Mouse (Mus musculus): Measurements from ENCODE around the gene 1700014D04Rik. TPM values are rescaled to one million over a fixed set of nuclear protein-coding genes. Genes with fewer than 3 reads are reported as not detected.
A peak's percentile ranks its signal among the peaks of the same experiment; 100 is the strongest.

Gene 1700014D04Rik
- polyA plus RNA-seq, 1 experiment = not detected

GRCm38 (mm10) chr13:59756906-59757305 is 10.4 kb upstream of the 1700014D04Rik start:
- TF ChIP-seq SRF (IDR thresholded peaks at IDR 0.05; ENCODE audit: control insufficient read depth, insufficient read length, low read depth) (no peak), POLR2A (IDR thresholded peaks at IDR 0.05; ENCODE audit: insufficient read length, low read depth) (no peak), MYOD1 (IDR thresholded peaks at IDR 0.05; ENCODE audit: control insufficient read depth in 1 of 3, insufficient read length in 2 of 3, low read depth in 2 of 3) (no peak), TCF3 (IDR thresholded peaks at IDR 0.05; ENCODE audit: insufficient read length, low read depth) (no peak), MAX (IDR thresholded peaks at IDR 0.05; ENCODE audit: low read depth) (no peak), TCF12 (IDR thresholded peaks at IDR 0.05; ENCODE audit: insufficient read depth, poor library complexity, severe bottlenecking) (no peak), POLR2AphosphoS2 (IDR thresholded peaks at IDR 0.05; ENCODE audit: insufficient read length, low read depth) (no peak), REST (IDR thresholded peaks at IDR 0.05; ENCODE audit: insufficient read depth, insufficient read length) (no peak), CEBPB (IDR thresholded peaks at IDR 0.05; ENCODE audit: insufficient read depth, poor library complexity, severe bottlenecking) (no peak), MYOG (IDR thresholded peaks at IDR 0.05; ENCODE audit: control insufficient read depth in 1 of 3, insufficient read depth in 1 of 3, insufficient read length in 2 of 3, low read depth in 2 of 3) (no peak), E2F4 (IDR thresholded peaks at IDR 0.05; ENCODE audit: insufficient read depth) (no peak), USF1 (IDR thresholded peaks at IDR 0.05; ENCODE audit: low read depth) (no peak)
- H3K4me3 ChIP-seq = no peak overlapping the region
- no peak overlapping the region for H3K4me2 ChIP-seq (ENCODE audit: low read depth)
- H3K36me3 ChIP-seq (ENCODE audit: control insufficient read depth, insufficient read depth) = peaks cover 20% of the 10 kb centered on the region
- H3ac ChIP-seq (ENCODE audit: control insufficient read depth, insufficient read length) = no peak overlapping the region
- H3K79me2 ChIP-seq (ENCODE audit: control insufficient read depth, insufficient read depth) = peaks cover under 1% of the 10 kb centered on the region
- no peaks in the 10 kb centered on the region for H3K27me3 ChIP-seq (ENCODE audit: control insufficient read depth, insufficient read depth, insufficient read length)

DNA sequence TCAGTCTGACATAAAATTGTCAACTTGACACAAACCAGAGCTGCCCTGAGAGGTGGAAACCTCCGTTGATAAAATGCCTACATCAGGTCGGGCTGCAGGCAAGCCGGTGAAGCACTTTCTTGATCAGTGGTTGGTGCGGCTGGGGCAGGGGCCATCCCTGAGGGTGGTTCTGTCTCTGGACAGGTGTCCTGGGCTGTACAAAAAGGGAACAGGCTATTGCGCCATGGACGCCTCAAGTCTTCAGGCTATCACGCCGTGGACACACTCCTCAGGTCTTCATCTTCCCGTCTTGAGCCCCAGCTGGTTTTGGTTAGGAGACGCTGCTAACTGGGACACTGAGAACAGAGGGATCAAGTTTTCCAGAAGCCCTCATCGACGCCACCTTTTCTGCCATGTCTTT is 3.8 kb upstream of the 1700014D04Rik start:
- TF ChIP-seq USF1 (IDR thresholded peaks at IDR 0.05; ENCODE audit: low read depth) (no peak), MYOD1 (IDR thresholded peaks at IDR 0.05; ENCODE audit: control insufficient read depth in 1 of 3, insufficient read length in 2 of 3, low read depth in 2 of 3) (no peak), TCF12 (IDR thresholded peaks at IDR 0.05; ENCODE audit: insufficient read depth, poor library complexity, severe bottlenecking) (no peak), MAX (IDR thresholded peaks at IDR 0.05; ENCODE audit: low read depth) (no peak), TCF3 (IDR thresholded peaks at IDR 0.05; ENCODE audit: insufficient read length, low read depth) (no peak), MYOG (IDR thresholded peaks at IDR 0.05; ENCODE audit: control insufficient read depth in 1 of 3, insufficient read depth in 1 of 3, insufficient read length in 2 of 3, low read depth in 2 of 3) (no peak), SRF (IDR thresholded peaks at IDR 0.05; ENCODE audit: control insufficient read depth, insufficient read length, low read depth) (no peak), CEBPB (IDR thresholded peaks at IDR 0.05; ENCODE audit: insufficient read depth, poor library complexity, severe bottlenecking) (no peak), REST (IDR thresholded peaks at IDR 0.05; ENCODE audit: insufficient read depth, insufficient read length) (no peak), POLR2A (IDR thresholded peaks at IDR 0.05; ENCODE audit: insufficient read length, low read depth) (no peak), E2F4 (IDR thresholded peaks at IDR 0.05; ENCODE audit: insufficient read depth) (no peak), POLR2AphosphoS2 (IDR thresholded peaks at IDR 0.05; ENCODE audit: insufficient read length, low read depth) (no peak)
- no peak overlapping the region for H3K4me2 ChIP-seq (ENCODE audit: low read depth)
- H3K4me3 ChIP-seq = no peak overlapping the region
- no peaks in the 10 kb centered on the region for H3K79me2 ChIP-seq (ENCODE audit: control insufficient read depth, insufficient read depth)
- no peaks in the 10 kb centered on the region for H3K27me3 ChIP-seq (ENCODE audit: control insufficient read depth, insufficient read depth, insufficient read length)
- H3K36me3 ChIP-seq (ENCODE audit: control insufficient read depth, insufficient read depth) = no peaks in the 10 kb centered on the region
- no peak overlapping the region for H3ac ChIP-seq (ENCODE audit: control insufficient read depth, insufficient read length)

DNA sequence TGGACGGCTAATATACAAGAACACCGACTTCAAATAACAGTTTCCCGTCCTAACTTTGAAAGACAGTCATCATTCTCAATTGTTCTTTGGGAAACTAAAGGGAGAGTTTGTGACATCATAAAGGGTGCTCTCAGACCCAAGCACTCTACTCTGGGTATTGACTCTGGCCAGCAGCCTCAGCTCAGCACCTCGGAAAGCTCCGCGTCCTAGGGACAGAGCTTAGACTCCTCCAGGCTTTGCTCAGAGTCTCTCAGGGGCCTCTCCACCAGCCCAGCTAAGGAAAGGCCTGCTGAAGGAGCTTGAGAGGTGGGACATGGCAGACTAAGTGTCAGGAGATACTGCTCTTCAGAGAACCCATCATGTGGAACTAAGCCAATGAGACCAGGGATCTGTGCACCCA is 388 bp downstream of the 1700014D04Rik start:
- Histone ChIP-seq H3K79me2 (ENCODE audit: control insufficient read depth, insufficient read depth) (no peaks in the 10 kb centered on the region), H3K4me3 (no peak overlapping the region), H3ac (ENCODE audit: control insufficient read depth, insufficient read length) (no peak overlapping the region), H3K27me3 (ENCODE audit: control insufficient read depth, insufficient read depth, insufficient read length) (no peaks in the 10 kb centered on the region), H3K4me2 (ENCODE audit: low read depth) (no peak overlapping the region), H3K36me3 (ENCODE audit: control insufficient read depth, insufficient read depth) (no peaks in the 10 kb centered on the region)
- TF ChIP-seq TCF12 (IDR thresholded peaks at IDR 0.05; ENCODE audit: insufficient read depth, poor library complexity, severe bottlenecking) = no peak
- TF ChIP-seq REST (IDR thresholded peaks at IDR 0.05; ENCODE audit: insufficient read depth, insufficient read length) = peak; percentile 61
- no peak for TF ChIP-seq USF1 (IDR thresholded peaks at IDR 0.05; ENCODE audit: low read depth)

DNA sequence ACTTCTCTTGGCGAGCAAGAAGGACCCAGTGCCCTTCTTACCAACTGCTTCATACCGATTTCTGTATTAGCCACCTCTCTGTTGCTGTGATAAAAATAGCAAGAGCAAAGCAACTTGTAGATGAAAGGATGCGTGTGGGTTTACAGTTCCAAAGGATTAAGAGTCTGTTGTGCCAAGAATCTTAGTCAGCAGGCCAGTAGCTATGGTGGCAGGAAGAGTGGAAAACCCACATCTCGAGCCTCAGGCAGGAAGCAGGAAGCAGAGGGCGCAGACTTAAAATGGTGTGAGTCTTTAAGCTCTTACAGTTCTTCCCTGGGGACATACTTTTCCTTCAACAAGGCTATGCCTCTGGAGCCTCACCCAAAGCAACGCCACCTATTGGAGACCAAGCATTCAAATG is 1.1 kb downstream of the 1700014D04Rik start:
- Histone ChIP-seq H3K4me3 (no peak overlapping the region), H3ac (ENCODE audit: control insufficient read depth, insufficient read length) (no peak overlapping the region), H3K79me2 (ENCODE audit: control insufficient read depth, insufficient read depth) (no peaks in the 10 kb centered on the region), H3K36me3 (ENCODE audit: control insufficient read depth, insufficient read depth) (no peaks in the 10 kb centered on the region), H3K27me3 (ENCODE audit: control insufficient read depth, insufficient read depth, insufficient read length) (no peaks in the 10 kb centered on the region), H3K4me2 (ENCODE audit: low read depth) (no peak overlapping the region)
- TF ChIP-seq POLR2AphosphoS2 (IDR thresholded peaks at IDR 0.05; ENCODE audit: insufficient read length, low read depth) = no peak
- TF ChIP-seq MAX (IDR thresholded peaks at IDR 0.05; ENCODE audit: low read depth) = no peak
- TF ChIP-seq REST (IDR thresholded peaks at IDR 0.05; ENCODE audit: insufficient read depth, insufficient read length) = no peak
- TF ChIP-seq TCF12 (IDR thresholded peaks at IDR 0.05; ENCODE audit: insufficient read depth, poor library complexity, severe bottlenecking) = no peak
- TF ChIP-seq TCF3 (IDR thresholded peaks at IDR 0.05; ENCODE audit: insufficient read length, low read depth) = no peak
- TF ChIP-seq SRF (IDR thresholded peaks at IDR 0.05; ENCODE audit: control insufficient read depth, insufficient read length, low read depth) = no peak

GRCm38 (mm10) chr13:59741697-59742096 is 4.9 kb downstream of the 1700014D04Rik start:
- TF ChIP-seq MAX (IDR thresholded peaks at IDR 0.05; ENCODE audit: low read depth) (no peak), TCF3 (IDR thresholded peaks at IDR 0.05; ENCODE audit: insufficient read length, low read depth) (no peak), POLR2AphosphoS2 (IDR thresholded peaks at IDR 0.05; ENCODE audit: insufficient read length, low read depth) (no peak)
- Histone ChIP-seq H3K4me2 (ENCODE audit: low read depth) (no peak overlapping the region), H3K27me3 (ENCODE audit: control insufficient read depth, insufficient read depth, insufficient read length) (peaks cover 5% of the 10 kb centered on the region), H3K79me2 (ENCODE audit: control insufficient read depth, insufficient read depth) (no peaks in the 10 kb centered on the region), H3K36me3 (ENCODE audit: control insufficient read depth, insufficient read depth) (no peaks in the 10 kb centered on the region), H3ac (ENCODE audit: control insufficient read depth, insufficient read length) (no peak overlapping the region), H3K4me3 (no peak overlapping the region)
